Mouse (Mus musculus): ENCODE results near the gene Heatr6.

Heatr6 gene

DNA sequence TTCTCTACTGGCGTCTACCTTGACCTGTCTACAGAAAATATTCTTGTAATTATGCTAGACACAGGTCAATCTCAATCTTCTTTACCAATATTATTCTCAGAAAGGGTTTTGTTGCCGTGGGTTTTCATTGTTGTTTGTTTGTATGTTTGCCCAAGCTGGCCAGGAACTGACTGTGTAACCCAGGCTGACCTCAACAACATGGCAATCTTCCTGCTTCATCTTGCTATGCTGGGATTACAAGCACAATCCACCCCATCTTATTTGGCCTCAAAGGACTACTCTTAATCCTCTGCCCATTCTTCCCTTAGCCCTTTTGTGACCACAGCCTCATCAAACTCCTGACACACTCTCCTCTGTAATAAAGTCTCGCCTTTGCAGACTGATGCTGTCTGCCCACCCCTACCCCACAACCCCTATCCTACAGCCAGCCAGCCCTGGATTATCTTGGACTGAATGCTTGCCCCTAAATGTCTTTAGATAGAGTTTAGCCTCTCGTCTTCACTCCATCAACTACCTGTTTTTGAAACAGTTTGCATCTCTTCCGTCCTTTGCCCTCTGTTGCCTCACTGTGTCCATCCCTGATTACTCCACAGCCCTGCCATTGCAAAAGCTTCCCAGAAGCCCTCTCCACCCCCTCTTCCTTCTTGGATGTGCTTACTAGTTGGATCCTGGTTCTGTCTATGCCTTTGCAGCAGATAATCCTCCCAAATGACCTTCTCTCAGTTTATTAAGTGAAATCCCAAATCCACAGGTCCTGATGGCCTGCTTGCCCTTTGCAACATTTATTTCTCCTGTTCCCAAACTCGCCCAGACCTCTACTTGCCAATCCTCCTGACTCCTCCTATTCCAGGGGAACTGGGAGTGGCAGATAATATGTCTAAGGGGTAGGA is 5.9 kb upstream of the Heatr6 start:
- DNase-seq (ENCODE audit: low read depth): no peak

DNA sequence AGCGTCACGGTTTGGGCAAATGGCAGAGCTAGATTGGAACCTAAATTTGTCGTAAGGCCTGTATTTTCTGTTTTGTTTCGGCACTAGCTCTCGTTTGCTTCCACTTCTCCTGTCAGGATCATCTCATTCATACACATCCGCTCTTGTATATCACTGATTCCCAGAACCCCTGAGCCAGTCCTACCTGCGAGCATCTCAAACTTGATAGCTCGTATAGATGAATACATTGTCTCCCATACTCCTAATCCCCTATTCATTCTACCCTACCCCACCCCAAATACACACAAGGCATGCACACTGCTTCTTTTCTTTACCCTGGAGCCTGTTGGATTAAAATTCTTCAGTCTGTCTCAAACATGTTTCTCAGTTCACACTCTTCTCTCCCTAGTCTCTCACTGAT is 731 bp downstream of the Heatr6 start:
- DNase-seq (ENCODE audit: low read depth): no peak

DNA sequence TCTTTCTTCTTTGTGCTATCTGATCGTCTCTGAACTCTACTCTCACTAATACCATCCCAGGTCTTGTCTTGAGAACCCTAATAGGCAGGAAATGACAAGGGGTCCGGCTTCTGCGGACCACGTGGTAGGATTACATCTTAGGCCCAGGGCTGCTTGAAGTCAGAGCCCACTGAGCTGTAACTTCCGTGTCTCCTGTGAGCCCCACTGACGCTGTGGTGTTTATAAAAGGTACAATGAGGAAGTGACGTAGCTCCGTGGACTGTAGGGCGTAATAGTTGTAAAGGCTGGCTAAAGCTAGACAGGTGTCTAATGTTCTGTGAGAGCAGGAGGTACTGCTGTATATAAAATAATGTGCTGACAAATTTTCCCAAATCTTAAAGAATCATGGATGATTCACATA is 13.8 kb downstream of the Heatr6 start:
- no peak for DNase-seq (ENCODE audit: low read depth)

DNA sequence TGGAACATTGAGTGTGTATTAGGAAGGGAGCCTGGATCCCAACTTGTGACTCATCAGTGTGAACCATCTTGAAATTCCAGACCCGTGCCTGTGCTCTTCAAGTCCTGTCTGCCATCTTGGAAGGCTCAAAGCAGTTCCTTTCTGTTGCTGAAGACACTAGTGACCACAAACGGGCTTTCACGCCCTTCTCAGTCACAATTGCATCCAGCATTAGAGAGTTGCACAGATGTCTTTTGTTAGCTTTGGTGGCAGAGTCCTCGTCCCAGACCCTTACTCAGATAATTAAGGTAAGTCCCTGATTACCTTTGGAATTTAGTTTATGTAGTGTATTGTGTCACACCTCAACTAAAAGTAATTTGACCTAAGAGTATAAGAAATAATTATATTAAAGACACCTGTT is 15.5 kb downstream of the Heatr6 start:
- DNase-seq (ENCODE audit: low read depth): no peak

DNA sequence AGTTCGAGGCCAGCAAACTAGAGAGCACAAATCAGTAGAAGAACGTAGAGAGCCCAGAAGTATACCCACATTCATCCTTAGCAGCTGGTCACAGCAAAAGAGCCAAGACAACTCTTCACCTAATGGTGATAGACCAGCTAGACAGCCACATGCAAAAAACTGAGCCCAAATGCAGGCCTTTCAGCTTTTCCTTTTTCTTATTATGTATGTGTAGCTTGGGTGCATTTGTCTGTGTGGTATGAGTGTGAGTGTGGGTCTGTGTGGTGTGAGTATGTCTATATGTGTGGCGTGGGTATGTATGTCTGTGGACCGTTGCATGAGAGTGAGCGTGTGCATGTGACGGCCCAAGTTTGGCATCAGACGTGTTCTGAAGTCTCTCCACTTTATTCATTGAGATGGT is 17.5 kb downstream of the Heatr6 start:
- DNase-seq (ENCODE audit: low read depth): no peak

DNA sequence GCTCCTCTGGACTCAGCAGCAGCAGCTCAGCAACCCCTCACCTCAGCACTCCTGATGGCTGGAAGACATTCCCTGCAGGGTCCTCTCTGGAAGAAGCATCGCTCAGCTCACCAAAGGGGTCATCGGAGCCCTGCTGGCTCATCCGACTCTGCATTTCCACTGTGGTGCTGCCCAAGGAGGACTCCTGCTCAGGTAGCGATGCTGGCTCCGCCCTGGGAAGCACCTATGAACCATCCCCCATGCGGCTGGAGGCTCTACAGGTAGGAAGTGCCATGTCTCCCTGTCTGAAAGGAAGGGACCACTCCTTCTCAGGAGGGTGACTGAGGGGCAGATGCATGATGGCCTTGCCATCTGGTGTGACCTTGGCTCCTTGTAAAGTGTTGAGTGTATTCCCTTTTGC is 18.8 kb downstream of the Heatr6 start:
- DNase-seq (ENCODE audit: low read depth): no peak

DNA sequence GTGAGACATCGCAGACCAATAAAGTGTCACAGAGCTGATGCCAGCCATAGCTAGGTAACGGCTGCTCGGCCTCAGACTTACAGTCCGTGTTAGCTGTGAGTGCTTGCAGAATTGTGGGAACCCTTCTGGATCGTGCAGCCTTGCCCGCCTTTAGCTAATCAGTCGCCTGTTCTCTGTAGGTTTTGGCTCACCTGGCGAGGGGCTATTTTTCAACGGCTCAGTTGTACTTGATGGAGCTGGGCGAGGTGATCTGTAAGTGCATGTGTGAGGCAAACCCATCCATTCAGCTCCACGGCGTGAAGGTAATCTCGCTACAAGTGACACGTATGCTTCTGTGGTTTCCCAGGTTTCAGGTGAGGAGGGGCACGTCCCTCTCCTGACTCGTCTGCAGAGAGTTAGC is 20.2 kb downstream of the Heatr6 start:
- DNase-seq (ENCODE audit: low read depth): no peak

DNA sequence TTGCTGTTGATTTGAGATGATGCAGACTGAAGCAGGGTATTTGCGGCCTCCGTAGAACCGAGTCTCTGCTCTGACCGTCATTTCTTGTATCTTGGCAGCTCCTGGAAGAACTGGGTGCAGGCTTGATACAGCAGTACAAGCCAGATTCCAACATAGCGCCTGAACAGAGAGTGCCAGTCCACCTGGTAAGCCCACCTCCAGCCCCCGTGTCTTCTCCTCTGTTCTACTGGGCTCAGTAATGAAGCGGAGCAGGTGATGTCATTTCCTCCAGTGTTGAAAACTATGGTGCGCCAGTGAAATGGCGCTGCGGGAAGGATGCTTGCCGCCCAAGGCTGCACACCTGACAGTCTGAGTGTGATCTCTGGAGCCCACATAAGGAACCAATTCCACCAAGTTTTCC is 20.8 kb downstream of the Heatr6 start:
- no peak for DNase-seq (ENCODE audit: low read depth)

DNA sequence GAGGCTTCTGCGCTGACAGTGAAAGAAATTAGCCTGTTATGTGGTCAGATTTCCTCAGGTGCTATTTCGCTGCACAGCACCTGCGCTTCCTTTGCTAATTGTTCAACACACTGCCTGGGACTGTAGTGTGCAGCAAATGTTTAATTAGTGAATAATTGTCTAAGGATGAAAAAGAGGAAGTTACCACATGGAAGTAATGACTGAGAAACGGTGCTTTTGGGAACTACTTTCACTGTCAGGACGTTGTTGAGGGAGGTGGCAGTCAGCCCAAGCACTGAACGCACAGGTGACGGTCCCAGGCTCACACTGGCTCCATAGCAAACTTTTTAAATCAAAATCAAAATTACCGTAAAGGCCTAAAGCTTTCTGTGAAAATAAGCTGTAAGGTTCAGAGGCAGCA is 23.3 kb downstream of the Heatr6 start:
- DNase-seq (ENCODE audit: low read depth): no peak

DNA sequence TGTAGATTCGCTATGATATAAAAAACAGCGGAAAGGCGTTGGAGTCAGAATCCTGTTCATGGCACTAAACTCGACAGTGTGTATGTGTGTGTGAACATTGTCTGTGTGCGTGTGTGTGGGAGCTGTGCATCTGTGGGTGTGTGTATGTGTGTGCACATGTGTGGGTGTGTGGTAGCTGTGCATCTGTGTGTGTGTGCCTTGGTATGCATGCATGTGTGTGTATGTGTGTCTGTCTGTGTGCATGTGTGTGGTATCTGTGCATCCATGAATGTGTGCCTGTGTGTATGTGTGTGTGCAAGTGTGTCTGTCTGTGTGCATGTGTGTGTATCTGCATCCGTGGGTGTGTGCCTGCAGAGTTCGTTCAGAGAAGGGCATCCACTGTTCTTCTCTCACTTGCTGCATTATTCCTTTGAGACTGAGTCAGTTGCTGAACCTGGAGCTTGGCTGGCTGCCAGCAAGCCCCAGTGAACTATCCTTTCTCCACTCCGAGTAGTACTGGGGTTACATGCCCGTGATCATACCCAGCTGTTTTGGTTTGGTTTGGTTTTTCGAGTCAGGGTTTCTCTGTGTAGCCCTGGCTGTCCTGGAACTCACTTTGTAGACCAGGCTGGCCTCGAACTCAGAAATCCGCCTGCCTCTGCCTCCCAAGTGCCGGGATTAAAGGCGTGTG is 30.6 kb downstream of the Heatr6 start:
- no peak for DNase-seq (ENCODE audit: low read depth)

DNA sequence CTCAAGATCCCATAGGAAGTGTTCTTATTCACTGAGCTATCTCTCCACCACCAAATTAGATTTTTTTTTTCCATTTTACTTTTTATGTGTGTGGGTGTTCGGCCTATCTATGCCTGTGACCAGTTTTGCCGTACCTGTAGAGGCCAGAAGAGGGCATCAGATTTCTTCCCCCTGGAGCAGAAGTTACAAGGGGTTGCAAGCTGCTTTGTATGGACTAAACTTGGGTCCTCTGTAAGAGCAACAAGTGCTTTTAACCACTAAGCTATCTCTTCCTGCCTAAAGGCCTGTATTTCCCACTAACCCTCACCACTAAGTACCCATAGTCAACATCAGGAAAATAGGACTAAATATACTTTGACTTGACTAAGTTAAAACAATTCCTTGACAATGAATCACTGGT is 31.2 kb downstream of the Heatr6 start:
- peak; percentile 17 for DNase-seq (ENCODE audit: low read depth)

DNA sequence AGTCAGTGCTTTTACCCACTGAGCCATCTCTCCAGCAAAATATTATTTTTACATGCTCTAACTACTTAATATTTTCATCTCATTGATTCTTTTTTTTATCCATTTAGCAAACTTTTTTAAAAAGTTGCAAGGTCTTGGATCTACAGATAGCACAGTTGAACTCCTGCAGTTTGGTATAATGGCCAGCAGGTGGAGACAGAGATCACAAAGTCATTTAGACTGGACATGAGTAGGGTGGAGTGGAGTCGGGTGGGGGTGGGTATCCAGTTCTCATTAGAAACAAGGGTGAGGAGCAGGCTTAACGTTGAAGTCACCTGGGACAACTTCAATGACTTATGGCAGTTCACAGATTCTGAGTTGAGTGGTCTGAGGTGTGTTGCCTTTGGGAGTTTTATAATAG is 31.9 kb downstream of the Heatr6 start:
- peak; percentile 88 for DNase-seq (ENCODE audit: low read depth)

DNA sequence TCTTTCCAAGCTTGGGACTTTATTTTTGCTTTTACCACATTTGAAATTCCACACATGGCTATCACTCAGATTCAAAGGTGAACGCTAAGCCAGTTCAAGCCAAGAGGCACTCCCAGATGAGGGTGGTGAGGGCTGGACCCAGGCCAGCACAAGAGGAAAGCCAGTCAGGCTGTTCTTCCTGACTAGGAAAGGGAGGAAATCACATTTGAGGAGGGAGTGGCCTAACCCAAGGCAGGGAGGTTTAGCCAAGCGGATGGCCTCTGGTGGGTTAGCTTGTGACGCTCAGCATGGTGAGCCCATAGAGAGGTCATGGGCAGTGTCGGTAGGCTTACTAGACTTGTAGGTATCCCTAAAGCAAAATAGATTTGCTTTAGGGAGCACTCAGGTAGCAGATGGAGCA is 33.3 kb downstream of the Heatr6 start:
- peak; percentile 8 for DNase-seq (ENCODE audit: low read depth)

DNA sequence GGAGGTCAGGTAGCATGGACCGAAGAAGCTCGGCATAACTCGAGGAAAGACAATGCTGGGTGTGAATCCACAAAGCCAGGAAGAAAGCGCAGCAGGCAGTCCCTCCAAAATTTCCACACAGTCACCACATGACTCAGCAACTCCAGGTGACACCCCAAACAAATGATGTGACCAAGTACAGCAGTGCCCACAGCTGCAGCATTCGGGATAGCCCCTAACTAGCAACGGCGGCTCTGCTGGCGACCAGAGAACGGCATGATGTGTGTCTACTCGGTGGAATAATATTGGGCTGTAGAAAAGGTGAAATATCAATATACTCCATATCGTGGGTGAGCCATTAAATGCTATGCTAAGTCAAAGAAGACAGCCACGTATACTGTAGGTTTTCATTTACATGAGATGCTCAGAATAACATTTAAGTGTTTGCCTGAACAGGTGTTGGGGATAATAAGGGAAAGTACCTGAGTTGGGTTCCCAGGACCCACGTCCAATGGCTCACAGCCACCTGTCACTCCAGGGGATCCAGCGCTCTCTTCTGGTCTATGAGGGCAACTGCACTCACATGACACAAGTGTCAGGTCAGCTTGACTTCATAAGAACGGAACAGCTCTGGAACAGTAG is 34.0 kb downstream of the Heatr6 start:
- peak; percentile 48 for DNase-seq (ENCODE audit: low read depth)

DNA sequence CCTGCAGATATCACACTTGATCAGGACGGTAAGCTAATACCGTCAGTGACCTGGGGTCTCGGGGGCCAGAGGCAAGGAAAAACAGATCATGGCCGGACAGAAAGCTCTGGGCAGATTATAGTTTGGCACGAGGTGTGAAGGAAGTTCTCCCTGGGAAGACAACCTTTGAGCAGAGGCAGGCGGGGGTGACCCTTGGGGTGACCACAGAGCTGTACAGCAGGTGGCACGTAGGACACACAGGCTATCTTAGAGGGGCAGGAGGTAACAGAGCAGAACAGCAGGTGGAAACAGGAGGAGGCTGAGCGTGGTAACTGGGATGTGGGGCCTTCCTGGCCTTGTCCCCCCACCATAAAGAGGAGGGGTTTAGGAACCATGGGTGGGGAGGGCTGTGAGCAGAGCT is 34.8 kb downstream of the Heatr6 start:
- DNase-seq (ENCODE audit: low read depth): peak; percentile 5

DNA sequence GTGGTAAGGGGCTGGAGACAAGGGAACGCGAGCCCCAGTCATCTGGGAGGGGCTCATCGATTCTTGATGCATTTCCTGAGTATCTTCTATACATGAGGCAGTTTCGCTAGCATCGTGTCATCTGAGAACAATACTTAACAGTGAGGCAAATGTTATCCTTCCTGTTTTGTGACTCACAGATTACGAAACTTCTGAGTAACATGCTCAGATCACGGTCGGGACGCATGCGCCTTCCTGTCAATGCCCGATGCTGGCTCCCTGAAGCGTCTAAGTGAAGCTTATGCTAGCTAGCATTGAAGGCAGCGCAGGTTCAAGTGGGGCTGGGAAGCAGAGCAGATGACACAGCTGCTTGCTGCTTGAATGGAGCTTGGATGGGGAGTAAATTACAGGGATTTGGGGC is 35.8 kb downstream of the Heatr6 start:
- peak; percentile 91 for DNase-seq (ENCODE audit: low read depth)

DNA sequence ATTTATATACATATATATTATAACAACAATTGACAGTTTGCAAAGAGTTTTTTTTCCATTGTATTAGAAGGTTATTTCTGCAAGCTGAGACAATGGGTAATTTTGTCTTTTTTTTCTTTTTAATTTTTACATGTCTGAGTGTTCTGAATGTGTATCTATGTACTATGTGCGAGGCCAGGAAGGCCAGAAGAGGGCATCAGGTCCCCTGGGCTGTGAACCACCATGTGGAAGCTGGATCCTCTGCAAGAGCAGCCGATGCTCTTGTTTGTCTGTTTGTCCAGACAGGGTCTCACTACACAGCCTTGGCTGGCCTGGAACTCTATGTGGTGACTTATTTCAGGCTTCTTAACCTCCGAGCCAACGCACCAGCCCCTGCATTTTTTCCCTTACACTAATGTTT is 37.6 kb downstream of the Heatr6 start:
- DNase-seq (ENCODE audit: low read depth): no peak

DNA sequence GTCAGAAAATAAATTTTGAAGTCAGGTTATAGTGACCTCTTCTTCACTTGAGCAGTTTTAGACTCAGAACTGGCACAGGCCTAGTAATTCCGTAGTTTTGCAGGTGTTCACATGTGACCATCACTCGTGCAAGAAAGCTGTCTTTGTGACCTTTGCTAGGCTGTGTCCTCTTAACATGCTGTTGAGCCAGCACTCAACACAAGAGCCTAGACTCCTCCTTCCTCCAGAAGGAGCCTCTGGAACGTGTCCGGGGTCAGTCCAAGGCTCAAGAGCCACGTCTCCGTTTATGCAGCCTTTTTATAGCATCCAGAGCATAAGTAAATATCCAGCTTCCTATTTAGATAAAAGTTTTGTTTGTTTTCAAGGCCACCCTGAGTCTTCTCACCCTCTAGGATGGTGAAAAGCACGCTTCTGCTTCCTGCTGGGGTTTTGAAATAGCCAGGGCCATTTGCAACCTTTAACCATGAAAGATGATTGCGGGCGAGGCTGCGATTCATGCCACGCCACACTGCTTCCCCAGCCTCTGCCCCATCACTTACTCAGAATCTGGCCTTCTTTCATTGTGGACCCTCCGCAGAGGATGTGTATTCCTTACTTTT is 38.9 kb downstream of the Heatr6 start:
- DNase-seq (ENCODE audit: low read depth): no peak

DNA sequence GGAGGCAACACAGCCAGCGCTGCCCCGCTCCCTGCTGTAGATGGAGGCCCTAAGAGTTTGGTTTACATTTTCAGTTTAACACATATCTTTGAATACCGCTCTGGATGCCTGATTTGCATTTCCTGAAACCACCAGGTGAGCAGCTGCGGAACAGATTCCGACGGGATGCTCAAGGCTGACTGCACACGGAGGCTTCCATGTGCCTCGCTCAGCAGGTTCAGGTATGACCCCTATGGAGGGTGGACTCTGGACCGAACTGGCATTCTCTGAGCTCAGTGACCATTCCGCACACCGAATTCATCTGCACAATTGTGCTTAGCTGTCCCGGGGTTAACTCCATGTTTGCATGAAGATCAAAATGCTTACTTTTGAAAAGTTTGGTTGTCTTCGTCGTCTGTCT is 39.8 kb downstream of the Heatr6 start:
- DNase-seq (ENCODE audit: low read depth): no peak

DNA sequence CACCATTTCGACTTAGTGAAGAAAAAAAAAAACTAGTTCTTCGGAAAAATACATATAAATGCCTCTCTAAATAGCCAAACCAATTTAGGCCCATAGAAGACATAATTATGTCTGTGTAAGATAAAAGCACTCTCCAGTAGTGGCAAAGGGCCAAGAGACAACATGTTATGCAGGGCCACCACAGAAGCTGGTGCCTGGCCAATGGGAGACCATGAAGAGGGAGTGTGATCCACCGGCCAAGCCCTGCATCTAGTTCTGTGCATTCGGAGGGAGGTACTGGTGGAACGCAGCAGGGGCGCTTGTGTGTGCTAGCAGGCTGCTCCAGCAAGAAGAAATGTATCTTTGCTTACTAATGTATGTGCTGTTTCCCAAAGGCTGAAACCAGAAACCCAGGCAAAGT is 42.6 kb downstream of the Heatr6 start:
- DNase-seq (ENCODE audit: low read depth): no peak

DNA sequence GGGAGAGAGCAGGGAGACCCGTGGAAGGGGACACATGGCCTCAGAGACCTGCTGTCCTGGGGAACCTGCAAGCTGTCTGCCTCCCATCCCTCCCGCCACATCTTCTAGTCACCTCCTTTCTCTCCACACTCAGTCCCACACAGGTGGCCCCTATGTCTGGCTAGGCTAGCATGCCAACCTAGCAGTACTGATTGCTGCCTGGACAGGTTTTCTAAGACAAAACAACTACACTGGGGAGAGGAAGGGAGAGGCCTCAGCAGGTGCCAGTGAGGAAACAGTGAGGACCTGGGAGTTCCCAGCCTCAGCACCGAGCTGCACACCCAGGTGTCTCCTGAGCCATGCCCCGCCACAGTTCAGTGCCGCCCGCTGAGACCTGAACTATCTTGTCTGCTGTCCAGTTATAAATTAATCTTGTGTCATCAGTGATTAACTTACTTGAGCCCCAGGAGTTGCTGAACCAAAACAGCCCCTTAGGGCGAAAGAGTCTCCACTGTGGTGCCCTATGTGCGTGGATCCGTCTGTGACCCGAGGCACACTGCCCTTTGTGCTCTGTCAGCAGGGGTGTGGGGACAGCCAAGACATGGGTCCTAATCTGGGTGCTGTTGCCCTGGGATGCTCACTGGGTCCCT is 43.6 kb downstream of the Heatr6 start:
- no peak for DNase-seq (ENCODE audit: low read depth)

DNA sequence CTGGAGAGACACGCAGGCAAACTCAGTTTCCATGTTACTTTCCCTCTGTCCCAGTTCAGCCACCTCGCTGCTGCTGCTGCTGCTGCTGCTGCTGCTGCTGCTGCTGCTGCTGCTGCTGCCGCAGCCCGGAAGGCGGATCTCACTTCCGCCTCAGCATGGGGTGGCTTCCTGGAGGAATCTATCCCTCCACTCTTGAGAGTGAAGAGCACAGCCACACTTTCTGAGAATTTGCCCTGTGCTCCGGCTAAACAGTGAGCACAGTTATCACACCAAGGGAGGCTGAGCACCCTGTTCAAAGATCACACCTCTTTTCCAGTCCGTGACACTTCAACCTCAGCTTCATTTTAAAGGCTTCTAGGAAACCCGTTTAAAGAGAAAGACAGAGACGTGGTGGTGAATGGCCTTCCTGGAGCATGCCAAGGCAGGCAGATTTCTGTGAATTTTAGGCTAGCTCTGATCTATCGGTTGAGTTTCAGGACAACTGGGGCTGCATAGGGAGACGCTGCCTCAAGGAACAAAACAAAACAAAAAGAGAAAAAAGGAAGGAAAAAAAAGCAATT is 46.5 kb downstream of the Heatr6 start:
- DNase-seq (ENCODE audit: low read depth): peak; percentile 18

Data from induced T-regulatory cell, adult 2 months (primary cell).